Mouse (Mus musculus) G1E (cell line): ENCODE measurements around the gene Eaf1. TPM values are rescaled to one million over a fixed set of nuclear protein-coding genes. Genes with fewer than 3 reads are reported as not detected.

Experiments
- ATAC-seq: 2 replicates; pipeline ENCODE4 v1.8.0; 2016; ENCODE audit warnings: mild to moderate bottlenecking; ENCODE audit not compliant: insufficient number of reproducible peaks, poor library complexity, low FRiP score, severe bottlenecking; ENCODE audit errors: extremely low read depth
- DNase-seq: peaks from one replicate; pipeline ENCODE4 v3.0.0; 2012; ENCODE audit warnings: low spot score
- H3K27me3 ChIP-seq: 2 replicates; pipeline ENCODE4 v1.6.1; 2012; ENCODE audit warnings: mild to moderate bottlenecking, low read length, inconsistent platforms; ENCODE audit not compliant: insufficient read depth
- H3K36me3 ChIP-seq: replicated peaks from 2 replicates; pipeline ENCODE3; 2012; ENCODE audit warnings: mild to moderate bottlenecking, inconsistent platforms
- H3K4me1 ChIP-seq: 2 replicates; pipeline ENCODE4 v1.6.1; 2012; ENCODE audit warnings: low read depth, low read length, inconsistent platforms, mixed read lengths; ENCODE audit not compliant: insufficient read depth
- H3K4me3 ChIP-seq: 2 replicates; pipeline ENCODE4 v1.5.1; 2012; ENCODE audit warnings: low read depth, mild to moderate bottlenecking, inconsistent platforms, low read length, moderate library complexity, mixed read lengths
- H3K9me3 ChIP-seq: replicated peaks from 2 replicates; pipeline ENCODE4 v1.6.1; 2012; ENCODE audit warnings: inconsistent platforms
- CTCF ChIP-seq: IDR thresholded peaks from 2 replicates; pipeline ENCODE4 v1.5.1; 2012; ENCODE audit warnings: low read depth, low read length, inconsistent platforms, mixed read lengths
- GATA1 ChIP-seq: IDR thresholded peaks from 2 replicates; pipeline ENCODE4 v1.6.1; 2012; ENCODE audit warnings: borderline replicate concordance, low read length, inconsistent platforms, mixed read lengths
- GATA2 ChIP-seq: IDR thresholded peaks from 2 replicates; pipeline ENCODE4 v1.6.1; 2012; ENCODE audit warnings: low read depth, low read length, inconsistent platforms, borderline replicate concordance
- POLR2AphosphoS5 ChIP-seq: IDR thresholded peaks from 2 replicates; pipeline ENCODE4 v1.6.1; 2012; ENCODE audit warnings: low read depth, low read length, inconsistent platforms; ENCODE audit not compliant: insufficient replicate concordance
- TAL1 ChIP-seq: conservative IDR thresholded peaks from 2 replicates; pipeline ENCODE4 v1.6.1; 2012; ENCODE audit warnings: low read depth, low read length, inconsistent platforms, mixed read lengths
- polyA plus RNA-seq: library from polyadenylated mRNA; stranded (reverse); fragments of >175 nt; gene quantifications from 2 replicates; pipeline ENCODE4 v1.2.3, GENCODE M21; 2012
- total RNA-seq, 2 experiments: library from RNA; stranded (forward) in 1 of 2; stranded (reverse) in 1 of 2; fragments of 200-1000 nt in 1 of 2; fragments of >200 nt in 1 of 2; fragmentation: Nextera tagmentation in 1 of 2; gene quantifications; 2 replicates each; pipeline ENCODE4 v1.2.3; 2014 to 2017

Gene Eaf1
- total and polyA plus RNA-seq, 3 experiments: 32.8 to 182 (median 49.0) TPM

GRCm38 (mm10) chr14:31486465-31486864, 7.7 kb upstream of the Eaf1 start:
- no peak overlapping the region for H3K4me3 ChIP-seq
- peaks cover 96% of the 10 kb centered on the region for H3K36me3 ChIP-seq
- H3K4me1 ChIP-seq: peaks cover 32% of the 10 kb centered on the region
- ATAC-seq (no peak), DNase-seq (no peak)
- TF ChIP-seq TAL1: no peak
- TF ChIP-seq POLR2AphosphoS5: no peak
- TF ChIP-seq GATA1: no peak
- H3K27me3 ChIP-seq: no peaks in the 10 kb centered on the region
- no peaks in the 10 kb centered on the region for H3K9me3 ChIP-seq

DNA sequence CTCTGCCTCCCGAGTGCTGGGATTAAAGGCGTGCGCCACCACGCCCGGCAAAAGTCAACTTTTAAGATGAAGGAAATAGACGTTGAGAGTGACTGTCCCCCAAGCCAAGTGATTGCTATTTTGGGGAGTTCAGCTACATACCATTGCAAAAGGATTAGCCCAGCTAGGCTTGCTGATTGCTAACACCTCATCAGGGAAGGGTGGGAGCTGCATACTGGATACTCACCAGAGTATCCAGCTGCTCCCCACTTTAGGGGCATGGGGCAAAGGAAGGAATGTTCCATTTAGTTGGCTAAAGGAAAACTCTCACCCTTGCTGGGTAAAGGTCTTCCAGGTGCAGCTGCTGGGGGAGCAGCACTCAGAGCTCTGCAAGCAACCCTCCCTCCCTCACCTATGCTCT, 6.1 kb upstream of the Eaf1 start:
- peaks cover 94% of the 10 kb centered on the region for H3K36me3 ChIP-seq
- no peaks in the 10 kb centered on the region for H3K9me3 ChIP-seq
- DNase-seq (no peak), ATAC-seq (no peak)
- H3K4me1 ChIP-seq: peaks cover 40% of the 10 kb centered on the region
- TF ChIP-seq GATA2: no peak
- no peak for TF ChIP-seq GATA1
- no peak for TF ChIP-seq TAL1
- no peak for TF ChIP-seq POLR2AphosphoS5
- no peak for TF ChIP-seq CTCF
- no peak overlapping the region for H3K4me3 ChIP-seq
- no peaks in the 10 kb centered on the region for H3K27me3 ChIP-seq

GRCm38 (mm10) chr14:31493901-31494300, 298 bp upstream of the Eaf1 start:
- DNase-seq: peak; percentile 17
- no peak for ATAC-seq
- peak overlapping the region; percentile 93 for H3K4me3 ChIP-seq
- no peaks in the 10 kb centered on the region for H3K27me3 ChIP-seq
- no peaks in the 10 kb centered on the region for H3K9me3 ChIP-seq
- H3K36me3 ChIP-seq: peaks cover 63% of the 10 kb centered on the region
- H3K4me1 ChIP-seq: peaks cover 55% of the 10 kb centered on the region
- TF ChIP-seq TAL1: no peak
- no peak for TF ChIP-seq CTCF
- no peak for TF ChIP-seq POLR2AphosphoS5
- TF ChIP-seq GATA2: no peak
- TF ChIP-seq GATA1: no peak

GRCm38 (mm10) chr14:31494975-31495455, 816 bp downstream of the Eaf1 start, which contains the start of gene Mettl6:
TSS of gene Mettl6 (minus strand) at chr14:31495040.
- Histone ChIP-seq H3K4me3 (peak within 1 kb of the TSS; percentile 93), H3K36me3 (peaks cover 63% of the 10 kb centered on the region), H3K9me3 (no peaks in the 10 kb centered on the region), H3K27me3 (no peaks in the 10 kb centered on the region), H3K4me1 (peaks cover 48% of the 10 kb centered on the region)
- ATAC-seq (peak; percentile 71), DNase-seq (peak; percentile 86)
- TF ChIP-seq POLR2AphosphoS5: no peak
- no peak for TF ChIP-seq TAL1
- TF ChIP-seq GATA1: no peak
- TF ChIP-seq GATA2: no peak
- TF ChIP-seq CTCF: no peak

GRCm38 (mm10) chr14:31495538-31495937, 1.3 kb downstream of the Eaf1 start:
- H3K4me3 ChIP-seq: peak overlapping the region; percentile 93

GRCm38 (mm10) chr14:31496241-31496646, 2.0 kb downstream of the Eaf1 start:
- ATAC-seq: peak; percentile 88
- TF ChIP-seq TAL1 (peak; percentile 94), POLR2AphosphoS5 (no peak)
- Histone ChIP-seq H3K4me3 (peak overlapping the region; percentile 93), H3K36me3 (peaks cover 63% of the 10 kb centered on the region), H3K9me3 (no peaks in the 10 kb centered on the region), H3K27me3 (no peaks in the 10 kb centered on the region), H3K4me1 (peaks cover 46% of the 10 kb centered on the region)
- DNase-seq: peak; percentile 68

More at GRCm38 (mm10) chr14:31495538-31495937, 1.3 kb downstream of the Eaf1 start:
- Histone ChIP-seq H3K36me3 (peaks cover 64% of the 10 kb centered on the region), H3K9me3 (no peaks in the 10 kb centered on the region), H3K4me1 (peaks cover 46% of the 10 kb centered on the region), H3K27me3 (no peaks in the 10 kb centered on the region)
- no peak for ATAC-seq
- TF ChIP-seq CTCF (no peak), TAL1 (no peak), GATA1 (no peak), POLR2AphosphoS5 (no peak), GATA2 (no peak)
- no peak for DNase-seq

GRCm38 (mm10) chr14:31499526-31499925, 5.3 kb downstream of the Eaf1 start:
- TF ChIP-seq TAL1: no peak
- no peak for TF ChIP-seq GATA1
- no peak for TF ChIP-seq CTCF
- TF ChIP-seq GATA2: no peak
- Histone ChIP-seq H3K36me3 (peaks cover 74% of the 10 kb centered on the region), H3K4me3 (no peak overlapping the region), H3K27me3 (no peaks in the 10 kb centered on the region), H3K9me3 (no peaks in the 10 kb centered on the region), H3K4me1 (peaks cover 23% of the 10 kb centered on the region)
- DNase-seq (no peak), ATAC-seq (no peak)
